8 mouse cellular contexts compared by ENCODE assay signal in the genomic region with DNA sequence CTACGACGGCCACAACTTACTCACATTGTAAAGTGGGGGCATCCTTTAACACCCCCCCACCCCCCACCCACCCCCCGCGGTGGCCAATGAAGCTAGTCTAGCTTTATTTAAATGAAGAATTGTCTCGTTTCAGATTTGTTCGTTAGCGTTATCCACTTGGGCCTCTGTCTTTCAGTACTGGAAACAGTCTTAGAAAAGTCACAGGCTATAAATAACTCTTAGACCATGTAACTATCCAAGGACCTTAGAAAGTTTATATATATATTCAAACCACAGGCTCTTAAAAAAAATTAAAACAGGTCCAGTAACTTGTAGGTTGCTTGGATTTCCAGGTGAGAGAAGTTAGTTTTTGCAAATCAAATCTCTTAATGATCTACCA.
DNase-seq lines count a peak whose midpoint lies in the region; ATAC-seq lines count a peak whose summit lies in the region.

No protein-coding gene starts in this region.

- H3K9ac ChIP-seq in heart, embryonic 15.5 days: no peak overlapping the region
- no peak overlapping the region for H3K9ac ChIP-seq in embryonic facial prominence, embryonic 11.5 days (replicated peaks; ENCODE audit: low read length)
- peak overlapping the region; percentile 17; the same call in 1 of the 2 replicates for H3K9ac ChIP-seq in midbrain, embryonic 11.5 days (ENCODE audit: low read length)

- no peak for ATAC-seq in heart, embryonic 15.5 days (replicated peaks; ENCODE audit: insufficient number of reproducible peaks, insufficient read depth, low FRiP score, low read depth)
- no peak for ATAC-seq in embryonic facial prominence, embryonic 11.5 days (replicated peaks; ENCODE audit: insufficient number of reproducible peaks, low FRiP score, low TSS enrichment, low read depth)
- no peak for ATAC-seq in midbrain, embryonic 11.5 days (ENCODE audit: low FRiP score)
- ATAC-seq in activated CD4-positive, CD25-positive, alpha-beta regulatory T cell, adult 4 months: no peak

- H3K4me1 ChIP-seq in heart, embryonic 15.5 days (replicated peaks): peaks cover 11% of the 10 kb centered on the region
- H3K4me1 ChIP-seq in embryonic facial prominence, embryonic 11.5 days (ENCODE audit: control insufficient read depth, insufficient read depth, low read length): no peaks in the 10 kb centered on the region
- peaks cover 26% of the 10 kb centered on the region for H3K4me1 ChIP-seq in hindbrain, embryonic 10.5 days (replicated peaks)
- peaks cover 25% of the 10 kb centered on the region for H3K4me1 ChIP-seq in midbrain, embryonic 11.5 days (ENCODE audit: control insufficient read depth, insufficient read depth, low read length)

- H3K4me3 ChIP-seq in heart, embryonic 15.5 days: peak overlapping the region; percentile 36
- H3K4me3 ChIP-seq in embryonic facial prominence, embryonic 11.5 days (ENCODE audit: low read depth, low read length): no peak overlapping the region
- peak overlapping the region; percentile 39 for H3K4me3 ChIP-seq in hindbrain, embryonic 10.5 days
- peak overlapping the region; percentile 13 for H3K4me3 ChIP-seq in midbrain, embryonic 11.5 days (ENCODE audit: low read depth, low read length)

- H3K27ac ChIP-seq in heart, embryonic 15.5 days: no peak overlapping the region
- H3K27ac ChIP-seq in embryonic facial prominence, embryonic 11.5 days (replicated peaks; ENCODE audit: low read depth, low read length): no peak overlapping the region
- peak overlapping the region; percentile 76 for H3K27ac ChIP-seq in hindbrain, embryonic 10.5 days
- H3K27ac ChIP-seq in midbrain, embryonic 11.5 days (ENCODE audit: low read depth, low read length): peak overlapping the region; percentile 45; the same call in 1 of the 2 replicates

- peak overlapping the region; percentile 58 for H3K4me2 ChIP-seq in heart, embryonic 15.5 days
- H3K4me2 ChIP-seq in embryonic facial prominence, embryonic 11.5 days (ENCODE audit: low read depth, low read length): peak overlapping the region; percentile 16; the same call in 1 of the 2 replicates
- peak overlapping the region; percentile 38; the same call in 1 of the 2 replicates for H3K4me2 ChIP-seq in midbrain, embryonic 11.5 days

- WGBS in heart, embryonic 15.5 days: 3% methylated on average over 7 of the region's 7 CpGs
- WGBS in embryonic facial prominence, embryonic 11.5 days: 8% methylated on average over 7 of the region's 7 CpGs
- 4% methylated on average over 7 of the region's 7 CpGs for WGBS in hindbrain, embryonic 10.5 days
- WGBS in midbrain, embryonic 11.5 days: 1% methylated on average over 7 of the region's 7 CpGs

- no peak for DNase-seq in heart, postnatal 36 days
- DNase-seq in embryonic facial prominence, embryonic 11.5 days (ENCODE audit: low spot score): no peak
- no peak for DNase-seq in hindbrain, embryonic 10.5 days (ENCODE audit: low spot score)
- peak; percentile 87 for DNase-seq in midbrain, embryonic 11.5 days (ENCODE audit: low spot score, missing footprints)
- no peak for DNase-seq in MN1 (ENCODE audit: low spot score)
- no peak for DNase-seq in right cerebral cortex, postnatal 14 days

- H3K27me3 ChIP-seq in heart, embryonic 15.5 days: no peaks in the 10 kb centered on the region
- no peaks in the 10 kb centered on the region for H3K27me3 ChIP-seq in embryonic facial prominence, embryonic 11.5 days (ENCODE audit: control insufficient read depth, insufficient read depth, low read length)
- H3K27me3 ChIP-seq in hindbrain, embryonic 10.5 days (ENCODE audit: insufficient read depth, poor library complexity, severe bottlenecking): no peaks in the 10 kb centered on the region
- H3K27me3 ChIP-seq in midbrain, embryonic 11.5 days (ENCODE audit: control insufficient read depth, insufficient read depth, low read length): no peaks in the 10 kb centered on the region

- no peaks in the 10 kb centered on the region for H3K9me3 ChIP-seq in heart, embryonic 15.5 days (replicated peaks)
- no peaks in the 10 kb centered on the region for H3K9me3 ChIP-seq in embryonic facial prominence, embryonic 11.5 days (replicated peaks; ENCODE audit: control insufficient read depth, low read length)
- H3K9me3 ChIP-seq in hindbrain, embryonic 10.5 days: no peaks in the 10 kb centered on the region
- H3K9me3 ChIP-seq in midbrain, embryonic 11.5 days (ENCODE audit: control insufficient read depth, low read length): no peaks in the 10 kb centered on the region

- intact Hi-C loops in heart, postnatal 36 days (cut with DNase I): loop anchor here (5.0 kb wide), 1 partner anchor 469 kb away; no protein-coding TSS in a partner anchor

- H3K36me3 ChIP-seq in heart, embryonic 15.5 days: no peaks in the 10 kb centered on the region
- no peaks in the 10 kb centered on the region for H3K36me3 ChIP-seq in embryonic facial prominence, embryonic 11.5 days (replicated peaks; ENCODE audit: control insufficient read depth, insufficient read depth, low read depth, low read length)
- no peaks in the 10 kb centered on the region for H3K36me3 ChIP-seq in hindbrain, embryonic 10.5 days
- no peaks in the 10 kb centered on the region for H3K36me3 ChIP-seq in midbrain, embryonic 11.5 days (ENCODE audit: control insufficient read depth, insufficient read depth, low read length)

Comparison
In these comparisons a context has a peak if more than half of its experiments do, and no peak if none do; other contexts are left out.
1. H3K27ac ChIP-seq: peak in hindbrain, embryonic 10.5 days (single experiment) and midbrain, embryonic 11.5 days (single experiment); none in heart, embryonic 15.5 days (single experiment) and embryonic facial prominence, embryonic 11.5 days (single experiment).
2. Peak in every context shown above with its lines, with median percentiles within 50 percentile points of each other: H3K4me2 ChIP-seq.